Mouse (Mus musculus) frontal cortex, postnatal 14 days (tissue): ENCODE measurements around the gene Lin7c.

ENCODE experiments used
- DNase-seq, 2 experiments: peaks; one replicate each; pipeline ENCODE4 v3.0.0; 2022; ENCODE audit warnings: low spot score in 2 of 2

The Lin7c gene

GRCm38 (mm10) chr2:109916782-109917495, 26.3 kb downstream of the Lin7c start:
- DNase-seq = no peak

GRCm38 (mm10) chr2:109917496-109918413, 27.1 kb downstream of the Lin7c start, which contains the start of gene Lgr4:
Gene Lgr4, plus strand, starts transcription at chr2:109917647.
- peak; percentile 90 to 91 for DNase-seq

- no peak for DNase-seq
Measured at GRCm38 (mm10) chr2:109918592-109919262, 28.1 kb downstream of the Lin7c start.

- DNase-seq = no peak
Measured at GRCm38 (mm10) chr2:109920471-109920870, 29.8 kb downstream of the Lin7c start.

GRCm38 (mm10) chr2:109921298-109922035, 30.8 kb downstream of the Lin7c start:
- DNase-seq = no peak

GRCm38 (mm10) chr2:109922306-109922705, 31.7 kb downstream of the Lin7c start:
- DNase-seq = no peak

GRCm38 (mm10) chr2:109923031-109923430, 32.4 kb downstream of the Lin7c start:
- DNase-seq = no peak

GRCm38 (mm10) chr2:109923945-109924344, 33.3 kb downstream of the Lin7c start:
- no peak for DNase-seq

GRCm38 (mm10) chr2:109926984-109927383, 36.3 kb downstream of the Lin7c start:
- DNase-seq = no peak

GRCm38 (mm10) chr2:109927446-109927845, 36.8 kb downstream of the Lin7c start:
- no peak for DNase-seq

- no peak for DNase-seq
Measured at GRCm38 (mm10) chr2:109927876-109928275, 37.2 kb downstream of the Lin7c start.

- DNase-seq = no peak
Measured at GRCm38 (mm10) chr2:109928791-109929190, 38.1 kb downstream of the Lin7c start.

- DNase-seq = no peak
Measured at GRCm38 (mm10) chr2:109929256-109929655, 38.6 kb downstream of the Lin7c start.

- DNase-seq = no peak
Measured at GRCm38 (mm10) chr2:109930366-109930765, 39.7 kb downstream of the Lin7c start.

GRCm38 (mm10) chr2:109930771-109931170, 40.1 kb downstream of the Lin7c start:
- no peak for DNase-seq

- DNase-seq = no peak
Measured at GRCm38 (mm10) chr2:109931978-109932780, 41.5 kb downstream of the Lin7c start.

GRCm38 (mm10) chr2:109933151-109933550, 42.5 kb downstream of the Lin7c start:
- no peak for DNase-seq

GRCm38 (mm10) chr2:109934086-109934485, 43.4 kb downstream of the Lin7c start:
- DNase-seq = no peak

GRCm38 (mm10) chr2:109935194-109935593, 44.5 kb downstream of the Lin7c start:
- DNase-seq = no peak

GRCm38 (mm10) chr2:109935754-109936409, 45.2 kb downstream of the Lin7c start:
- DNase-seq = no peak
